In genomic region chr6:31550876-31551532, GRCm38 (mm10) we compare ENCODE assay signal across 14 mouse cellular contexts. TPM values are rescaled to one million over a fixed set of nuclear protein-coding genes. Genes with fewer than 3 reads are reported as not detected.
DNase-seq lines count a peak whose midpoint lies in the region; ATAC-seq and TF ChIP-seq lines count a peak whose summit lies in the region.
"Had no signal": no experiment of that assay in that cellular context is flagged by ENCODE, and none has a peak within 500 bp of the region (broad histone marks: within the 10 kb centered on the region; RNA-seq: fewer than 3 reads in every experiment).

No protein-coding gene starts in this region.

- WGBS in heart, embryonic 12.5 days: 77% methylated on average over 22 of the region's 22 CpGs
- 70% methylated on average over 22 of the region's 22 CpGs for WGBS in heart, embryonic 10.5 days
- WGBS in lung, embryonic 14.5 days: 64% methylated on average over 22 of the region's 22 CpGs

- no peak overlapping the region for H3K4me3 ChIP-seq in heart, embryonic 12.5 days
- H3K4me3 ChIP-seq in heart, embryonic 10.5 days: no peak overlapping the region
- no peak overlapping the region for H3K4me3 ChIP-seq in lung, embryonic 14.5 days (ENCODE audit: low read depth, low read length)
- H3K4me3 ChIP-seq: layer of hippocampus, adult 2 months; limb, embryonic 12.5 days; myocyte had no signal

- peak; percentile 99 for DNase-seq in heart, adult 11 months
- DNase-seq in R1 (ENCODE audit: low read depth, low spot score): peak; percentile 77
- no peak for DNase-seq in heart, embryonic 10.5 days (ENCODE audit: low spot score)
- DNase-seq in lung, embryonic 14.5 days: peak; percentile 37
- no peak for DNase-seq in thymus, adult 18-20 months
- DNase-seq in layer of hippocampus, postnatal 36 days: no peak
- DNase-seq: cerebellum, postnatal 10 days; thymus, postnatal 14 days had no signal

- no peaks in the 10 kb centered on the region for H3K36me3 ChIP-seq in heart, embryonic 12.5 days
- H3K36me3 ChIP-seq in heart, embryonic 10.5 days: peaks cover 7% of the 10 kb centered on the region; the same call in 1 of the 2 replicates
- H3K36me3 ChIP-seq in lung, embryonic 14.5 days (ENCODE audit: insufficient read depth): no peaks in the 10 kb centered on the region
- H3K36me3 ChIP-seq: limb, embryonic 12.5 days had no signal

- H3K9ac ChIP-seq in heart, embryonic 12.5 days: no peak overlapping the region
- H3K9ac ChIP-seq in lung, embryonic 14.5 days: no peak overlapping the region
- H3K9ac ChIP-seq: limb, embryonic 12.5 days had no signal

- no peak for TF ChIP-seq CTCF in lung, embryonic 14.5 days (IDR thresholded peaks at IDR 0.05; ENCODE audit: low read depth)

- no peaks in the 10 kb centered on the region for H3K27me3 ChIP-seq in heart, embryonic 12.5 days (replicated peaks)
- no peaks in the 10 kb centered on the region for H3K27me3 ChIP-seq in heart, embryonic 10.5 days (ENCODE audit: insufficient read depth, poor library complexity, severe bottlenecking)
- H3K27me3 ChIP-seq in lung, embryonic 14.5 days (ENCODE audit: insufficient read depth, low read length): no peaks in the 10 kb centered on the region
- H3K27me3 ChIP-seq: limb, embryonic 12.5 days had no signal

- no peaks in the 10 kb centered on the region for H3K9me3 ChIP-seq in heart, embryonic 12.5 days (replicated peaks)
- no peaks in the 10 kb centered on the region for H3K9me3 ChIP-seq in heart, embryonic 10.5 days
- no peaks in the 10 kb centered on the region for H3K9me3 ChIP-seq in lung, embryonic 14.5 days (ENCODE audit: low read depth, low read length)
- H3K9me3 ChIP-seq: limb, embryonic 12.5 days had no signal

- ATAC-seq in heart, embryonic 12.5 days (ENCODE audit: insufficient number of reproducible peaks, low FRiP score): no peak
- no peak for ATAC-seq in lung, embryonic 14.5 days (ENCODE audit: insufficient read depth)
- no peak for ATAC-seq in CD4-positive, CD25-positive, alpha-beta regulatory T cell, adult 4 months
- ATAC-seq: hindbrain, embryonic 16.5 days had no signal

- H3K27ac ChIP-seq in heart, embryonic 12.5 days (ENCODE audit: poor library complexity, severe bottlenecking): no peak overlapping the region
- peak overlapping the region; percentile 38; the same call in 1 of the 2 replicates for H3K27ac ChIP-seq in heart, embryonic 10.5 days
- no peak overlapping the region for H3K27ac ChIP-seq in lung, embryonic 14.5 days (ENCODE audit: low read depth)
- H3K27ac ChIP-seq: layer of hippocampus, adult 2 months; limb, embryonic 12.5 days had no signal

- H3K4me2 ChIP-seq in heart, embryonic 12.5 days: no peak overlapping the region
- no peak overlapping the region for H3K4me2 ChIP-seq in lung, embryonic 14.5 days
- H3K4me2 ChIP-seq: limb, embryonic 12.5 days had no signal

- peaks cover 51% of the 10 kb centered on the region for H3K4me1 ChIP-seq in heart, embryonic 12.5 days (replicated peaks)
- peaks cover 83% of the 10 kb centered on the region for H3K4me1 ChIP-seq in heart, embryonic 10.5 days
- H3K4me1 ChIP-seq in lung, embryonic 14.5 days (ENCODE audit: insufficient read depth): peaks cover 10% of the 10 kb centered on the region

RNA-seq across cellular contexts. Expression of gene Podxl, which starts 12.8 kb away (rescaled TPM):
- polyA plus RNA-seq in heart, embryonic 12.5 days (2016; fragmentation: Nextera tagmentation; extraction: Ambion mirVana): 27.9 and 29.2 TPM in 2 replicates
- polyA plus RNA-seq in heart, embryonic 10.5 days (2016; fragmentation: Nextera tagmentation; extraction: Ambion mirVana): 47.6 and 62.0 TPM in 2 replicates
- 28.9 and 29.7 TPM in 2 replicates for polyA plus RNA-seq in lung, embryonic 14.5 days (2014; fragmentation: Nextera tagmentation; extraction: Ambion mirVana)
- not detected for polyA plus RNA-seq in CD4-positive, CD25-positive, alpha-beta regulatory T cell, adult 4 months (2017; shearing (Covaris generic))
- total RNA-seq in layer of hippocampus, postnatal 36 days (2021): 10 to 100 TPM; 13.2 to 14.7 TPM

Comparison
In these comparisons a context has a peak if more than half of its experiments do, and no peak if none do; other contexts are left out.
1. DNase-seq: peak in heart, adult 11 months (single experiment), R1 (single experiment) and lung, embryonic 14.5 days (single experiment); none in heart, embryonic 10.5 days (single experiment), thymus, adult 18-20 months (0 of 2) and layer of hippocampus, postnatal 36 days (0 of 2).
2. RNA of gene Podxl, which starts 12.8 kb away (polyA plus RNA-seq): 47.6 to 62.0 TPM in heart, embryonic 10.5 days, 28.9 to 29.7 TPM in lung, embryonic 14.5 days and 27.9 to 29.2 TPM in heart, embryonic 12.5 days; not detected in CD4-positive, CD25-positive, alpha-beta regulatory T cell, adult 4 months; every median in the first group is over 10 times any median in the second.